Mouse (Mus musculus): ENCODE data around the gene Tmod1.
A peak's percentile ranks its signal among the peaks of the same experiment; 100 is the strongest.

Gene Tmod1

DNA sequence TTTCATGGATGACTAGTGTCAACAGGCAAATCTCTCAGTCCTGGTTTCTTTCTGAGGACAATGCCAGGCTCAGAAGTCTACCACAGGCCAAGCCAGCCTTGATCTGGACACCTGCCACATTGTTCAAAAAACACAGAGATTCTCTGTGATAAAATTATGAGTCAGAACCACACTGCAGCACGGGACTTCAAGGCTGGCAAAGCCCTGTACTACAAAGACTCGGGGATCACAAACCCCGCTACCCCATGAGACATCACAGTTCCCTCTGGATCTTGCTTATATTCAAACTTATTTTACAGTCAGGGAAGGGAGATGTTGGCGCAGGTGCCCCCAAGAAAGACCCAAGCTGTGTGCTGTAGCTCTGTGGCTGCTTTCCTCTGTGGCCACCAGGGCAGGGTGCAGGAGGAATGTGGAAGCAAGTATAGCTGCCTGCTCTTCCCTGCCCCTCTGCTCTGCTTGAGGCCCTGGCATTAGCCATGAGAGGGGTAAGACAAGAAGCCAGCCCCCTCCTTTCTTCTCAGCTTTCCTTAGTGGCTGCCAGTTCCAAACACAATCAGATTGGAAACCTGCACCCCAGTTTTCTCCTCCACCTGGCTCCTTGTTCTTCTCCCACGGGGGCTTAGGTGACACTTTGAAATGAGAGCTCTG, 53.8 kb downstream of the Tmod1 start:
- no peak for DNase-seq

DNA sequence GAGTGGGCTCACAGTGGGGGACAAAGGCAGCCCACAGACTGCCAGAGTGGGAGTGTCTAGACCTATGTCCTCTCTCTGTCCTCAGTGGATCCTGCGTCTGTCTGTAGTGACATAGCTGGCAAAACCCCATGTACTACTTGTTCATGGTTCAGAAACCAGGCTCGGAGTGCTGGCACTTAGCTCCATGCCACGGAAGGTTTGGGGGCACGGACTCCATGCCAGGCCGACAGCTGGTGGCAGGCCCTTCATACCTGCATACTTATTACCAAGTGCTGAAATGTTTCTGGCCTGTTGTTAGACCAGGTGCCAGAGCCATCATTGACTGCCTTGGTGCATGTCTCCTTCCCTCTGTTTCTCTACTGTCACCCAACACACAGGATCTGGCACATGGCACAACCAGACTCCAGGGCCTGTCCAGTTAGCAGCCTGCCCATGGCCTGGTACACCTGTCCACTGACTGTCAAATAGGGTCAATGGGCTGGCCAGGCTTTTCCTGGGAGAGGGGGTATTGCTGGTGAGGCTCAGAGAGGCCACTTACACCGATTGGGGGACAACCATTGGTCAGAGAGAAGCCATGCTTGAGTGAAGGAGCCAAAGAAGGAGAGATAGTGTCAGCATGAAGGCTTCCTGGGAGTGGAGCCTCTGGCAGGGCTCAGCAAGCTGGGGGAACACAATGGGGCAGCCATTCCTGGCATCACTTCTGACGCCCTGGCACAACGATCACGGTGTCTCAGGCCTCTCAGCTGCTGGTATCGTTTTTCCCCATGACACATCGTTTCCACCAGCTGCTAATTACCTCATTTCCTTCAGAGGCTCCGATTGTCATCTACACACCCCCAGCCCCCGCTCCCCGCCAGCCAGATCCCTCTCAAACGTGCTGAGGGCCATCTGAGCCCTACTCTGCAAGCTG, 56.4 kb downstream of the Tmod1 start:
- no peak for DNase-seq

DNA sequence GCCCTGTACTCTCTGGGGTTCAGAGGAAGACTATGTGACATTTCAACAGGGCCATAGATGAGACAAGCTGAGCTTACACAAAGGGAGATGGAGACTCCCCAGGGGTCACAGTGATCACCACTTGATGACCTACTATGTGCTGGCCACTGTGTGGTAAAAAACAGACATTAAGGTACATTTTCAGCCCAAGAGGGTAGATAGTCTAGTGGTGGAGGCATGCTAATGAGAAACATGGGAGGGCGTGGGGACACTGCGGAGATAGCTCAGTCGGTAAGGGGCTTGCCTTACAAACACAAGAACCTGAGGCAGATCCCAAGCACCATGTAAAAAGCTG, 57.1 kb downstream of the Tmod1 start:
- DNase-seq = no peak

DNA sequence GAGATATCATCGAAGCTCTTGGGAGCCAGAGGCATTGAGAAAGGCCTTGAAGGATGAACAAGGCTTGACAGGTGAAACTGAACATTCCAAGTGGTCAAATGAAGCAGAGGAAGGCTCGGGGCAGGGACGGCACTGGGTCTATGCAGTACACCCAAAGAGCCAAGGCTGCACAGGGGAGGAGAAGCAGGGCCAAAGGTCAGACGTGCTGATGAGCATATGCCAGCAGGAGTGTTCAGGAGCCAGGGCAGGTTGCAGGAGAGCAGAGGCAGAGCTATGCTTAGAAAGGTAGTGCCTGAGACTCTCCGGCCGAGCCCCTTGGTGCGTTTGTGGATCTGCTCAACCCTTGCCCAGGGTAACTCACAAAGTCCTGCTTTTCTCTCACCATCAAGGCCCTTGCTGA, 57.8 kb downstream of the Tmod1 start:
- no peak for DNase-seq

DNA sequence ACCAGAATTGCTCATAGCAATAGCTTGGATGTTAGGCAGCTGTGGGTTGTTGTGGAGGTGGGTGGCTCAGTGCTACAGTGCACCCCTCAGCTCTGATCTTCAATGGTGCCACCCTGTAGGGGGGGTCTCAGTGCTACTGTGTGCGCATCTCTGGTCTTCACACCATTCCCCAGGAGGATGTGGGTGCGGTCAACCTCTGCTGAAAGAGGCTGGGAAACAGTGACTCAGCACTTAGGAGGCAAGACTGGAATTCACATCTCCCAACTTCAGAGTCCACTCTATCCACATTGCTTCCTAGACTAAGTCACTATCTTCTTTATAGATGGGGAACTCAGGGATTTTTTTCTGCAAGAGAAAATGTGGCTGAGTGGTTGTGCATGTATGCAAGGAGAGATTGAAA, 58.9 kb downstream of the Tmod1 start:
- no peak for DNase-seq

DNA sequence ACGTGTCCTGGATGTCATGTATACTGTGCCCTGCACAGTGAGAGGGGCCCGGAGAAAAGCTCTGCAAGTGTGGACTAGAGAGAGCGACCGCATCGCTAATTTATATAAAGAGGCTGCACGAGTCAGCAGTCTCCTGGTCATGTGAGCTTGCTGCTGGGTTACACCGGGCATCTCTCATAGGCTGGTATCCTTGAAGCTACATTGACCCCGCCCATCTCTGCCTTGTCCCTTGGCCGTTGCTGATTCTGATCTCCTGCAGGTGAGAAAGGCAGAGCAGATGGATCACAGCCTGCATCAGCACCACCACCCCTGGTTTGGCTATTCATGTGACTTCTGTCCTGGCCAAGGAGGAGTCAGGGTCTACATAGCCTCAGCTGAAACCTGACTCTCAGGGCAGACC, 60.4 kb downstream of the Tmod1 start:
- no peak for DNase-seq

DNA sequence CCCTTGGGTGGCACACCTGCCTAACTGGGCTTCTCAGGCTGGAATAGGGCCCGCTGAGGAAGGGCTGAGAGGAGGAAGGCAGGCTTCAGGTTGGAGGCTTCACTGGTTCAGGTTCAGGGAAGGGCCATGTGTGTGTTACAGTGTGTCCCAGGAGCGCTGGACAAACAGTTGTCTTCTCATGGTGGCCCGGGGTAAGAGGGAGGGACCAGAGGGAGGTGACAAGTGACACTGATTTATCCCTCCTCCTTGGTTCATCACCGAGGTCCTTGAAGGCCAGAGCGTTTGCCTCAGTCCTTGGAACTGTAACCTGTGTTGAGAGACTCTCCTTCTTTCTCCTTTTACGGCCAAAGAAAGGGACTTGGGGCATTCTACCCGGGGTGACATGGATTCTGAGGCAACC, 61.8 kb downstream of the Tmod1 start:
- DNase-seq = no peak

DNA sequence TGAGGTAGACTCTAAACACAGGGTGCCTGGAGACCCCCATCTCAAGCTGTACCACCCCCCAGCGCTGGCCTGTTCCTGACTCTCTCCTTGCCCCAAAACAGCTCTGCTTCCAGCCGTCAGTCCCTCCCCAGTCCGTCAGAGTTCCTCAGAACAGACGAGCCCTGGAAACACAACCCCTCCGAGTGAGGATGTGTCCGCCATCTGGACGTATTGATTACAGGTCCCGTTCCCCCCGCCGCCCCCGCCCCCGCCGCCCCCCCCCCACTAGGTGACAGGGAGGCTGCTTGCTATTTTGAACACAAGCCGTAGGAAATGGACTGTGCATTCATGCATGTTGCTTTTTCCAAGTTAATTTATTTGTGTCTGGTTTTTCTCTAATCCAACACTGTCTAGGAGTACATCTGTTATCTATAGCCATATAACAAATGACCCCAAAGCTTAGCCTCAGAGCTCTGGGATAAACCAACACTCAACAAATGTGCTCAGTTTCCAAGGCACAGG, 62.5 kb downstream of the Tmod1 start:
- DNase-seq = no peak

DNA sequence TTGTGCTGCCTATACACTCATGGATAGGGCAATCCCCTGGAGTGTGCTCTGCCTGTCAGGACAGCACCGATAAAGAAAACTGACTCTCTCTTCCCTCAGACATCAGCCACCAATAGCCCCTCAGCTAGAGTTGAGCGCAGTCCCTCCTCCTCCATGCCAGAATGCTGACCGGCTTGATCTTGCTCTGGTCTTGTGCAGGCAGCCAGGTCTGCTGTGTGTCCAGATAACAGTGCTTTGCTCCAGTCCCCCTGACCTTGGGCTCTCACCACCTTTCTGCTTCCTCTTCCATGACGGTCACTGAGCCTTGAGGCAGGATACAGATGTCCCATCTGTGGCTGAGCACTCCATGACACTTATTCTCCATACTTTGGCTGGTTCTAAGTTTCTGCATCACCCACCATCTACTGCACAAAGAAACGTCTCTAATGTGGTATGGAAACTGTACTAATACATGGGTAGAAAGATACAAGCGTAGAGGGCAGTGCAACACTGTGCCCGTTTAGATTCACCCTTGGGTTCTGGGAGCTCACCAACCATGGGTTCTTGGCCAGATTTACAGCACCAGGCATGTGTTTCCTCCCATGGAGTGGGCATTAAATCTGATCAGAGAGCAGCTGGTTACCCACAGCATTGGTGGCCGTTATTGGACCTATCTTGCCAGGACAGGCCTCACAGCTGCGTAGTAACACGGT, 63.5 kb downstream of the Tmod1 start:
- DNase-seq = no peak

DNA sequence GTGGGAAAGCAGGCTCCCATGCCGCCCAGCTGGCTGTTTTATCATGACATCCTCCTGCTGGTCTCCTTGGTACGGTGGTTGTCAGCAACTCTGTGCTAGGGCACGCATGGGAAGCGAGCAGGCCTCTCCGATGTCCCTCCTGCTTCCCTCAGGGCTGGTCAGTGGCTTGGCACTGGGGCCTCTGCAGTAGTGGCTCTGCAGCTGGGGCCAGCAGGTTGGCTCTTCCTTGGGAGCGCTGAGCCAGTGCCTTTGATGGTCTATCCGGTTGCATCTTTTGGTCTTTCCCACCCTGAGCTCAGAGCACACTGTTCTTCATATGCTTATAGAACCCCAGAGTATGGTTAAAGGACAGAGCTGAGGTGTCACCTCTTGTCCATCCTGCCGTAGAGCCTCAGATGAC, 71.3 kb downstream of the Tmod1 start:
- no peak for DNase-seq

DNA sequence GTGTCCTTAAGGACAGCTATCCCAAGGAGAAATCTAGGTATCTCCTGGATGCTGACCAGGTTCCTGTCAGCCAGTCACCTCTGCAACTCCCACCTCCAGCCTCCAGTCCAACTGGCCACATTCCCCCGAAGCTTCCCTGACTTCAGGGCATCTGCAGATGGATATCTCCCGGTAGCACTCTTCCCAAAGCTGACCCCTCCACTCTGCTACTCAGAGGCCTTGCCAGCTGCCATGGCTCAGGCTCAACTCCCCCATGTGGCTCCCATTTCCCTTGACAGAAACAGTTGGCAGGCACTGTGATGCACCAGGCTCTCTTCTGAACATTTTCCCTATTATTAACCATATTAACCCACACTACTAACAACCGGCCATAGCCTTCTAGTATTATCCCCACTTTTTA, 72.6 kb downstream of the Tmod1 start:
- DNase-seq = peak; percentile 11

DNA sequence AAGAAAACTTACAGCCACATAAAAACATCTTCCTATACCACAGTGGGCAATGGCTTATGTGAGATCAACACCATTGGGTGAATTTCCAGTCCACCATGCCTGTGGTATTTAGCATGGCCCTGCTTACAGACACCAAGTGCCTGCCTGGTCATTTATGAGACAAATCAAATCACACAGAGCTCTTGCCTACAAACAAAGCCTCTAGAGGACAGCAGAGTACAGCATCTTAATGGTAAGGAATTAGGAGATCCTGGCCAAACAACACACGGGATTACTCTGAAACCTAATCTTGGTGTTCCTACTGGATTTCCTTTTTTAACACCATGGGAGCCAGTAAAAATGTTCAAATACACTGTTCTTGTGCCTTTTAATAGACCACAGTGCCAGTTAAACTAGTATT, 76.6 kb downstream of the Tmod1 start:
- no peak for DNase-seq

DNA sequence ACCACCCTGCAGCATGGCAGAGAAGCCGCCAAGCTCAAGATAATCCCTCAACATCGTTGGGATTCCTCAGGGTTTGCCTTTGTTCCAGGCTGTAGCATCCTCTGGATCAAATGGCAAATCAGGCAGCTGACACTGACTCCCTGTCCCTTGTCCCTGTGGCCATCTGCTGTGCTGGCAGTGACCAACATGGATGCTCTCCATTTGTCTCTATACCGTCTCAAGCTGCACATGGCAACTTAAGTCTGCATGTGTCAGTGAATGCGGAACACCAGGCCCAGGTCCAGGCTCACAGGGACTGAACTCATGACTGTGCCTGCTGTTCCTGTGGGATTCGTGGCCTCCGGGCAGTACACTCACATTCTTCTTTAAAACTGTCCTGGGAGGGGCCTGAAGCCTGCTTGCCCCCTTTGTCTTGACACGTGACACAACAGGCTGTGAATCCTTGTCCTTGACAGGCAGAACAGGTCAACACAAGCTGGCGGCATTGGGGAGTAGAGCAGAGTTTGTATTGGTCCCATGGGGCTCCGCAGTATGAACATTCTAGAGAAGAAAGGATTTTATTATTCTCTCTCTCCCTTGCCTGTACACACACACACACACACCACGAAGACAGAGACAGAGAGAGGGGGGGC, 77.9 kb downstream of the Tmod1 start:
- no peak for DNase-seq

DNA sequence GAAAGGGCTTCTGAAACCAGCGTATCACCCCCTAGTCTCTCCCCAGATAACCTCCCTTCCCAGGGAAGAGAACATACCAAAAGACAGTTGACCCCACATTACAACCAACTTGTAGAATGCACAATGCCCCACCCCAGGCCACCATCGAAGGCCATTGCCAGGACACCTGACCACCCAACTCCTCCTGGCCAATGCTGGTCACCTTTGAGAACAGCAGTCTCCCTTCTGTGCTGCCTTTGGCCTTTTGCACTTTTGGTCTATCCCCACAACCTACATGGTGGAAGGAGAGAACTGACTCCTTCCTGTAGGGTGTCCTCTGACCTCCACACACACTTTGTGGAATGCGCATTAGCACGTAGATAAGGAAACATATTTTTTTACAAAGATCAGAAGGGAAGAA, 78.8 kb downstream of the Tmod1 start:
- DNase-seq = no peak

DNA sequence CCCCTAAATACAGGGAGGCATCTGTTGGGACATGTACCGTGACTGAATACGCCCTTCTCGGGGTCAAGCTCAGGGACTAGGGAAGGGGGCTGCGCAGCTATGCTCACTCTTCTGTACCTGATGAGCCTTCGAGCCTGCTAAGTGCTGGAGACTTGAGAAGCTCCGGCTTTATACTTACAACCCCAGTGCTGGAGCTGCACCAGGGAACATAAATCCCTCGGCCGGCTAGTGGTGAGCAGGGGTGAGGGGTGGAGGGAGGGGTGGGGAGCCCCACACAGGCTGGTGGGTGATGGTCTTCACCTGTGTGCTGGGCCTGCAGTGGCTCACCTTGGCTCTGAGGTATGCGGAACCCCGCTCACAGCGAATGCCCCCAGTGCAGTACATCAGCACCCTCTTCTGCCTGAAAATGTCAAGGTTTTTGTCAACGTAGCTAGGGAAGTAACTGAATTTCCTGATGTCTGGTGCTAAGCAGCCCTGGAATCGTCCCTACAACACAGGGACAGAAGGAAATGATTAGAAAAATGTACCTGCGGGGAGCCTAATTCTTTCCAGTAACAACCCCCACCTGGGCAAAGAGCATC, 80.9 kb downstream of the Tmod1 start:
- DNase-seq = no peak

DNA sequence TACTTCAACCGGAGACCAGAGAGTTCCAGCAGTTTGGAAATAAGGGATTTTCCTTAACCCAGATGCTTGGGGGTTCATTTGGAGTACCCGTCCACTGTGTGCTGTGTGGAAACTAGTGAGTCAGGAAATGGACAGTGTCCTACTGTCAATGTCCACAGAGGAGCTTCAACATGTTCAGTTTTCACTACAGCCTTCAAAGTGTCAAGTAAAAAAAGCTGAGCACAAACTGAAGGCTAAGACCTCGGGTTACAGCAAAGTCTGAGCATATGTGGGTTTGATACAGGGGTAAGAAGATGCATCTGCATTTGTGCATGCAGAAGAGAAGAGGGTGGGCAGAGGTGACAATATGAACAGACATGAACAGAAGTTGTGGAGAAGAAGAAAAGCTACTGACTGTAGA, 82.0 kb downstream of the Tmod1 start:
- no peak for DNase-seq

DNA sequence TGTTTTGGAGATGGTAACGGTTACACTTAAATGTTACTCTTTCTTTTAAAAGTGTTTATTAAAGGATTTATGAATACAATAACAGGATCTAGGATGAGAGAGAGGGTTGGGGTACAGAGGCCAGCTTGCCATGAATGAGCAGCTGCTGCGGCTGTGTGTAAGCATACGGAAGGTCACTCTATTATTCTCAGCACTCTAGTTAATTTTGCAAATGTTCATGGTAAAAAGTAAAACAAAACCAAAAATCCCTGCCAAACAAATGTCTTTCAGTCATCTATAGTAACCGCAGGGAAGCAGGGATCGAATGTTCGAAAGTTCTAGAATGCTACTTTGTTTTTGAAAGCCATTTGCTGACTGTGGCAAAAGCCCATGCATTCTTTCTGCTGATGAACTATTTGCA, 84.6 kb downstream of the Tmod1 start:
- no peak for DNase-seq

DNA sequence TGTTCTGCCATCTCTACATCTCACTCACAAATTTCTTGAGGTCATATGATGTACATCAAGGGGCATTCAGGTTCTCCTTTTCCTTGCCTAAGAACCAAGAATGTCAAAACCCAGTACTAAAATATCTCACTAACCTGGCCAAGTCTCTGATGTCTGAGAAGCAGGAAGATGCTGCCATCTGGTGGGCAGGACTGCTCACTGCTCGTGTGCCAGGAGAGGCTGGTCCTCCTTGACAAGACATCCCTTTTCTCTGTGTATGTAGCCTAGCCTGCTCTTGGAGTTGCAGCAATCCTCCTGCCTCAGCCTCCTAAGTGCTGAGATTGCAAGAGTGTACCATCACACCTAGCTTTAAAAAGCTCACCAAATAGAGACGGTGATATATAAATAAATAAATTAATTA, 87.8 kb downstream of the Tmod1 start:
- peak; percentile 75 for DNase-seq

DNA sequence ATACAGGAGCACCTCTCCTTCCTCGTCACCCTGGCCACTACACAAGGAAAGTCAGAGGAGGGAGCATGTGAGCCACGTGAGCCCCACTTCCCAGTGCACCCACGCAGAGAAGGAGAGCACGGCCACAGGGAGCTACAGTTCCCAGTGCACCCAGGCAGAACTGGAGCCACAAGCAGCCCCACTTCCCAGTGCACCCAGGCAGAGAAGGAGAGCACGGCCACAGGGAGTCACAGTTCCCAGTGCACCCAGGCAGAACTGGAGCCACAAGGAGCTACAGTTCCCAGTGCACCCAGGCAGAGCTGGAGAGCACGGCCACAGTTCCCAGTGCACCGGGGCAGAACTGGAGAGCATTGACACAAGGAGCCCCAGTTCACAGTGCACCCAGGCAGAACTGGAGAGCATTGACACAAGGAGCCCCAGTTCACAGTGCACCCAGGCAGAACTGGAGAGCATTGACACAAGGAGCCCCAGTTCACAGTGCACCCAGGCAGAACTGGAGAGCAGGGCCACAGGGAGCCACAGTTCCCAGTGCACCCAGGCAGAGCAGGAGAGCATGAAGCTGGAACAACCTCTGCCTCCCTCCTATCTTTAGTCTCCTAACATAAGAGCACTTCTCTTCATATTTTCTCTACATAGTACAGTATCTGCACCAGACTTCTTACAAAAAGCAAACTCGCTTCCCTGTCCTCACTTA, 90.7 kb downstream of the Tmod1 start:
- DNase-seq = no peak

DNA sequence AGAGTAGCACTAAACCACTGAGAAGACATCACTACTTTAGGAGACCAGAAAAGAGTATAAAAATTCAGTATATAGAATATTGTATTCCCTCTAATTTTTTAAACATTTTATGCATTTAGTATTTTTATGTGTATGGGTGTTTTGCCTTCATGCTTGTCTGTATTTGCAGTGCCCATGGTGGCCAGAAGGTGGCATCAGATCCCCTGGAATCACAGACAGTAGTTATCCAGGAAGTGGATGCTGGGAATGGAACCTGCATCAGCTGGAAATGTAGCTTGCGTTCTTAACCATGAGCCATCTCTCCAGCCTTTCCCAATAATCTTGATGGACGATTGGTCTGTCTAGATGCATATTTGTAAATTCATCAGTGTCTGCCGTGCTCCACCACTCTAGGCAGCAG, 91.5 kb downstream of the Tmod1 start:
- peak; percentile 66 for DNase-seq

DNA sequence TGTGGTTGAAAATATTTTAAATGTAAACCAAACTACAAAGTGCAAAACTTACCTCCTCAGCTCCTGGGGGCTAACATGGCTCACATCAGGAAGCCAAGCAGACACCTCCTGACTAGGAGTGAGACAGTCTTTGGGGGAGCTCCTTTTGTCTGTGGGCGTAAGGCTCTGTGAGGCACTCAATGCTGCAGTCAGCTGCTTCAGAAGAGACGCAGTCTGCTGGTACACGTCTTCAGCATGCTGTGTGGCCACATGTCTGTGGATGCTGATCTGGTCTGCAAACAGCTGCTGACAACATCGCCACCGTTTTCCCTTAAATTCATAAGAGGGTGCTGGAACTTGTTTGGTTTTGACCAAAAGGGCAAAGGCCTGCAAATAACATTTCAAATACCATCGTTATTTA, 93.1 kb downstream of the Tmod1 start:
- DNase-seq = no peak

DNA sequence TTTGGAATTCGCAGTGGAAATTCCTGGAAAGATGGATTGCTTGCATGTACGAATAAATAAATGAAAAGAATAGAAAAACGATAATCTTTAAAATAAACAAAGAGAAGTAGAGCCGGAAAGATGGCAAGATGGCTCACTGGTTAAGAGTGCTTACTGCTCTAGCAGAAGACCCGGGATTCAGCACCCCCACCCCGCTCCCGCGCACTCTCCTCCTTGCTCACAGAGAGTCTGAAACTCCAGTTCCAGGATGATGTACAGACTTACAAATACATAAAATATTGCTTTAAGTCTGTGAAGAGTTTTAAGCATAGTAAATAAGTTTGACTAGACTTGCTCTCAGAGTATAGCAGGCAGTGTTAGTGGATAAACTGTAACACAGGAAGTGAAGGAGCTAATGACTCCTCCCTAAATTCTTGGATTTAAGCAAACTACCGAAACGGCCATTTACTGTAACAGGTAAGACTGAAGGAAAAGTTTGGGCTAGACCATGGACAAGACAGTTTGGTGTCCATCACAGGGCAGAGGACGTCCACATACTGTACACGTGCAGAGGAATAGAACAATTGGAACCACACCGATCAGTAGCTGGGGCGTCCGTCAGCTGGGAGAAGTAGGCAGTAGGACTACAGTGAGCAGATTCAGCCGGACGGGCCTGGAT, 99.0 kb downstream of the Tmod1 start:
- DNase-seq = no peak

Data from lung, postnatal 14 days (tissue).